Mouse (Mus musculus) neural tube, embryonic 12.5 days (tissue): ENCODE data around the gene Rnf6. TPM values are rescaled to one million over a fixed set of nuclear protein-coding genes. Genes with fewer than 3 reads are reported as not detected.
A peak's percentile ranks its signal among the peaks of the same experiment; 100 is the strongest.

ENCODE experiments used
- ATAC-seq: fragments of 200-750 bp; cut with Nextera tagmentation; 2 replicates; pipeline ENCODE4 v1.8.0; 2017; ENCODE audit warnings: low read depth, mild to moderate bottlenecking, moderate TSS enrichment, moderate library complexity; ENCODE audit not compliant: low FRiP score
- H3K27ac ChIP-seq: fragments of 300-500 bp; sonication (generic); 2 replicates; pipeline ENCODE4 v1.5.1; 2016
- H3K27me3 ChIP-seq: fragments of 300-500 bp; sonication (generic); replicated peaks from 2 replicates; pipeline ENCODE4 v1.6.1; 2016; ENCODE audit warnings: mild to moderate bottlenecking
- H3K36me3 ChIP-seq: fragments of 300-500 bp; sonication (generic); 2 replicates; pipeline ENCODE4 v1.6.1; 2016; ENCODE audit warnings: mild to moderate bottlenecking
- H3K4me1 ChIP-seq: fragments of 300-500 bp; sonication (generic); 2 replicates; pipeline ENCODE4 v1.6.1; 2016
- H3K4me2 ChIP-seq: fragments of 300-500 bp; sonication (generic); replicated peaks from 2 replicates; pipeline ENCODE4 v1.6.1; 2016; ENCODE audit warnings: mild to moderate bottlenecking
- H3K4me3 ChIP-seq: fragments of 300-500 bp; sonication (generic); 2 replicates; pipeline ENCODE4 v1.5.1; 2016
- H3K9ac ChIP-seq: fragments of 300-500 bp; sonication (generic); 2 replicates; pipeline ENCODE4 v1.6.1; 2016; ENCODE audit warnings: mild to moderate bottlenecking
- H3K9me3 ChIP-seq: fragments of 300-500 bp; sonication (generic); 2 replicates; pipeline ENCODE4 v1.6.1; 2016; ENCODE audit warnings: mild to moderate bottlenecking
- WGBS: fragments of 180-500 bp; shearing (Covaris S2); methylation state at CpG from one replicate; pipeline ENCODE4 v1.1.7; 2016; 5-methylcytosine and 5-hydroxymethylcytosine counted together
- polyA plus RNA-seq: library from polyadenylated mRNA; unstranded; fragments of >200 nt; fragmentation: Nextera tagmentation; extraction: Ambion mirVana; gene quantifications from 2 replicates; pipeline ENCODE4 v1.2.1, GENCODE M21; 2016

Rnf6 gene
- polyA plus RNA-seq, 1 experiment from 2014 or later: 26.6 TPM

GRCm38 (mm10) chr5:146245646-146246370, 24.5 kb upstream of the Rnf6 start:
- no peak overlapping the region for H3K4me3 ChIP-seq
- no peaks in the 10 kb centered on the region for H3K9me3 ChIP-seq
- H3K9ac ChIP-seq: no peak overlapping the region
- ATAC-seq: no peak
- WGBS: 96% methylated on average over 7 of the region's 7 CpGs
- peaks cover 4% of the 10 kb centered on the region; the same call in 1 of the 2 replicates for H3K36me3 ChIP-seq
- H3K27ac ChIP-seq: no peak overlapping the region
- H3K4me2 ChIP-seq: no peak overlapping the region
- no peaks in the 10 kb centered on the region for H3K27me3 ChIP-seq
- H3K4me1 ChIP-seq: no peaks in the 10 kb centered on the region

- Histone ChIP-seq H3K4me2 (no peak overlapping the region), H3K36me3 (peaks cover 4% of the 10 kb centered on the region; the same call in 1 of the 2 replicates), H3K9ac (no peak overlapping the region), H3K27ac (no peak overlapping the region), H3K4me3 (no peak overlapping the region), H3K9me3 (no peaks in the 10 kb centered on the region), H3K4me1 (no peaks in the 10 kb centered on the region), H3K27me3 (no peaks in the 10 kb centered on the region)
- WGBS: 97% methylated on average over 4 of the region's 4 CpGs
- no peak for ATAC-seq
These were observed 23.8 kb upstream of the Rnf6 start for GRCm38 (mm10) chr5:146245193-146245592.

DNA sequence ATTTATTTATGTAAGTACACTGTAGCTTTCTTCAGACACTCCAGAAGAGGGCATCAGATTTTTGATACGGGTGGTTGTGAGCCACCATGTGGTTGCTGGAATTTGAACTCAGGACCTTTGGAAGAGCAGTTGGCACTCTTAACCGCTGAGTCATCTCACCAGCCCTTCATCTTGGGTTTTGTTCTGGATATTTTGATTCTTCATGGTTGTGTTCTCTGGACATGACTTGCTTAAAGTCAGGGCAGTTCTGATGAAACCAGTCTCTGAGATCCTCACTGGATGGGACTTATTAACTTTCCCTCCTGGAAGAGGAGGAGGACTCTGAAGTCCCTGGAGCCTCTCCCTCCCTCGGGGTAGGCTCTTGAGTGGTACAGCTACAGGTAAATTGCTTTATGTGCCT, 19.8 kb upstream of the Rnf6 start:
- WGBS: 95% methylated on average over 3 of the region's 3 CpGs

DNA sequence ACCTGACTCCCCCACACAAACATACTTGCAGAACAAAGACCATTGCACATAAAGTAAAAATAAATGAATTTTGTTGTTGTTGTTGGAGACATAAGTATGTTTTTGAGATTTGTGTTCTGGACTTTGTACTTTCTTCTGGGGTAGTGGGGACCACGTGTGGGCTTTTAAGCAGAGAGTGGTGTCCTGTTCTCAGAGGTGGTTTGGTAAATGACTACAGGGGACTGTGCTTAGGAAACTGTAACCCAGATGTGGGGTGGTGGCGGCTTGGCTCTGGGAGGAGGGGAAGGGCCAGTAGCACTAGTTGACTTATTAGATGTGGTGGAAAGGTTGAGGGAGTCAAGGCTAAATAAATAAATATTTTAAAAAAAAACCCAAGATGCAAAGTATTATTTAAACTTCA, 19.4 kb upstream of the Rnf6 start:
- no peak for ATAC-seq
- WGBS: 97% methylated on average over 2 of the region's 2 CpGs

More for the DNA sequence above, 19.8 kb upstream of the Rnf6 start:
- Histone ChIP-seq H3K9me3 (no peaks in the 10 kb centered on the region), H3K4me2 (no peak overlapping the region), H3K4me3 (no peak overlapping the region), H3K27me3 (no peaks in the 10 kb centered on the region), H3K4me1 (no peaks in the 10 kb centered on the region), H3K36me3 (no peaks in the 10 kb centered on the region; the same call in 1 of the 2 replicates), H3K9ac (no peak overlapping the region), H3K27ac (no peak overlapping the region)
- no peak for ATAC-seq

GRCm38 (mm10) chr5:146238274-146238673, 16.9 kb upstream of the Rnf6 start:
- Histone ChIP-seq H3K4me2 (no peak overlapping the region), H3K4me1 (peaks cover 4% of the 10 kb centered on the region; the same call in 1 of the 2 replicates), H3K27ac (no peak overlapping the region), H3K27me3 (no peaks in the 10 kb centered on the region), H3K4me3 (no peak overlapping the region), H3K9ac (no peak overlapping the region), H3K9me3 (no peaks in the 10 kb centered on the region), H3K36me3 (no peaks in the 10 kb centered on the region; the same call in 1 of the 2 replicates)
- no peak for ATAC-seq
- 90% methylated on average over 10 of the region's 10 CpGs for WGBS

More for the DNA sequence above, 19.4 kb upstream of the Rnf6 start:
- no peak overlapping the region for H3K4me3 ChIP-seq
- H3K27ac ChIP-seq: no peak overlapping the region
- no peaks in the 10 kb centered on the region for H3K4me1 ChIP-seq
- H3K9me3 ChIP-seq: no peaks in the 10 kb centered on the region
- H3K27me3 ChIP-seq: no peaks in the 10 kb centered on the region
- H3K36me3 ChIP-seq: no peaks in the 10 kb centered on the region; the same call in 1 of the 2 replicates
- H3K4me2 ChIP-seq: no peak overlapping the region
- H3K9ac ChIP-seq: no peak overlapping the region

GRCm38 (mm10) chr5:146234336-146234735, 13.0 kb upstream of the Rnf6 start:
- Histone ChIP-seq H3K9me3 (no peaks in the 10 kb centered on the region), H3K4me1 (peaks cover 14% of the 10 kb centered on the region), H3K4me2 (no peak overlapping the region), H3K36me3 (no peaks in the 10 kb centered on the region; the same call in 1 of the 2 replicates), H3K4me3 (no peak overlapping the region), H3K27ac (no peak overlapping the region), H3K27me3 (no peaks in the 10 kb centered on the region), H3K9ac (no peak overlapping the region)
- WGBS: 89% methylated on average over 1 of the region's 1 CpGs
- no peak for ATAC-seq

DNA sequence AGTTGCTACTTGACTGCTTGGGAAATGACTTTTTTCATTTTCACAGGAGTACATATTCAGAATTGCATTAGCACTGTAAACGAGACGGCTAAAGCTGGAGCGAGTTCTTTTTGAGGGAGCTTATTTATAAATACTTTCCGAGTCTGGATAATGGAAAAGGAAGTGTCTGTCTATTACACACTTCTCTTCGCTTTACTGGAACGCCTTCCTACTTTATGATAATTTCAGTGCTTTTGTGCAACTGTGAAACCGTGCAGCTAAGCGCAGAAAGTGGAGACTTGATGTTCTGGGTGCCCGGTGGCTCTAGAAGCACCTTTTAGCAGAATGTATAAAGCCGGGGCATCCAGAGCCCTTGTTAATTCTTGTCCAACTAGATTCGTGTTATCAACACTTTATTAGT, 11.5 kb upstream of the Rnf6 start:
- no peak overlapping the region for H3K9ac ChIP-seq
- no peak overlapping the region for H3K27ac ChIP-seq
- H3K4me1 ChIP-seq: peaks cover 14% of the 10 kb centered on the region
- H3K4me3 ChIP-seq: no peak overlapping the region
- H3K27me3 ChIP-seq: no peaks in the 10 kb centered on the region
- H3K4me2 ChIP-seq: peak overlapping the region; percentile 76
- no peak for ATAC-seq
- WGBS: 77% methylated on average over 11 of the region's 11 CpGs
- H3K9me3 ChIP-seq: no peaks in the 10 kb centered on the region
- H3K36me3 ChIP-seq: no peaks in the 10 kb centered on the region; the same call in 1 of the 2 replicates

DNA sequence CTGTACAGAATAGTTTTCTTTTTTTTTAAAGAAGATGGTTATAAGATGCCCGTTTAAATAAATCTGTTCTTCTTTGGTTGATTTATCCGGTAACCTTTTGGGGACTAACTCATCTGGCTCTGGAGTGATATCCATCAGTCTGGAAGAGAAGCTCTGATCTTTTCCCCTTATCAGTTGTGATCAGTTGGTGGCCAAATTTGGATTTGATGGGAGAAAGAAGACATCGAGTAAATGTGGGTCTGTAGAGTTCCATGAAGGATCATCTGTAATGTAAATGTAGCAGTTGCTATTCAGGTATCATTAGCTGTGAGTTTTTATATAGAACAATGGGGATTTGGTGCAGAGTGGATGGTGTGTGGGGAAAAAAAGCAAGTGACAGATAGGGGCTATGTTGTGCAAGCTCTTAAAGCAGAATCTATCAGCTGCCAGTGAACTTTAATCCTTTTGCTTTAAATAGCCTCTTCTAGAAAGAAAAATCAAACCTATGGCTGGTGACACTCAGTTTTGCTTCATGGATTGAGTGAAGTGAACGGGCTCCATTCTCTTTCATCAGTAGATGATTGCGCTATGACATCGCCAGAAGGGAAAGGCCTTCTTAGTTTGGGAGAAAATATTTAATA, 10.8 kb upstream of the Rnf6 start:
- peaks cover 14% of the 10 kb centered on the region for H3K4me1 ChIP-seq
- WGBS: 43% methylated on average over 6 of the region's 6 CpGs
- H3K4me2 ChIP-seq: peak overlapping the region; percentile 76
- no peaks in the 10 kb centered on the region for H3K9me3 ChIP-seq
- H3K36me3 ChIP-seq: no peaks in the 10 kb centered on the region; the same call in 1 of the 2 replicates
- no peak overlapping the region for H3K27ac ChIP-seq
- peak overlapping the region; percentile 96 for H3K4me3 ChIP-seq
- no peaks in the 10 kb centered on the region for H3K27me3 ChIP-seq
- peak overlapping the region; percentile 95 for H3K9ac ChIP-seq
- ATAC-seq: no peak

DNA sequence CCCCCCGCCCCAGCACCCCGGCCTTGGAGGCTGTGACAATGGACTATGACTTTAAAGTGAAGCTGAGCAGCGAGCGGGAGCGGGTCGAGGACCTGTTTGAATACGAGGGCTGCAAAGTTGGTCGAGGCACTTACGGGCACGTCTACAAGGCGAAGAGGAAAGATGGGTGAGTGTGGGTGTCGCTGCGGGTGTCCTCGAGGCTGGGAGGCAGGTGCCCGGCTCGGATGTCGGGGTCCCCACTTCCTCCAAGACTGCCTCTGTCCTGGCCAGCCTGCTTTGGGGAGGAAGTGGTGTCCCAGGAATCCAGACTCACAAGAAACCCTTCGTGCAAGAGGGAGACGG, 10.3 kb upstream of the Rnf6 start:
- under 1% methylated on average over 19 of the region's 19 CpGs for WGBS
- H3K9me3 ChIP-seq: no peaks in the 10 kb centered on the region
- peak overlapping the region; percentile 91; the same call in 1 of the 2 replicates for H3K27ac ChIP-seq
- peak overlapping the region; percentile 95 for H3K9ac ChIP-seq
- no peaks in the 10 kb centered on the region for H3K27me3 ChIP-seq
- peak overlapping the region; percentile 76 for H3K4me2 ChIP-seq
- H3K4me1 ChIP-seq: peaks cover 14% of the 10 kb centered on the region
- no peaks in the 10 kb centered on the region for H3K36me3 ChIP-seq
- H3K4me3 ChIP-seq: peak overlapping the region; percentile 96
- peak; percentile 46; the same call in 1 of the 2 replicates for ATAC-seq

DNA sequence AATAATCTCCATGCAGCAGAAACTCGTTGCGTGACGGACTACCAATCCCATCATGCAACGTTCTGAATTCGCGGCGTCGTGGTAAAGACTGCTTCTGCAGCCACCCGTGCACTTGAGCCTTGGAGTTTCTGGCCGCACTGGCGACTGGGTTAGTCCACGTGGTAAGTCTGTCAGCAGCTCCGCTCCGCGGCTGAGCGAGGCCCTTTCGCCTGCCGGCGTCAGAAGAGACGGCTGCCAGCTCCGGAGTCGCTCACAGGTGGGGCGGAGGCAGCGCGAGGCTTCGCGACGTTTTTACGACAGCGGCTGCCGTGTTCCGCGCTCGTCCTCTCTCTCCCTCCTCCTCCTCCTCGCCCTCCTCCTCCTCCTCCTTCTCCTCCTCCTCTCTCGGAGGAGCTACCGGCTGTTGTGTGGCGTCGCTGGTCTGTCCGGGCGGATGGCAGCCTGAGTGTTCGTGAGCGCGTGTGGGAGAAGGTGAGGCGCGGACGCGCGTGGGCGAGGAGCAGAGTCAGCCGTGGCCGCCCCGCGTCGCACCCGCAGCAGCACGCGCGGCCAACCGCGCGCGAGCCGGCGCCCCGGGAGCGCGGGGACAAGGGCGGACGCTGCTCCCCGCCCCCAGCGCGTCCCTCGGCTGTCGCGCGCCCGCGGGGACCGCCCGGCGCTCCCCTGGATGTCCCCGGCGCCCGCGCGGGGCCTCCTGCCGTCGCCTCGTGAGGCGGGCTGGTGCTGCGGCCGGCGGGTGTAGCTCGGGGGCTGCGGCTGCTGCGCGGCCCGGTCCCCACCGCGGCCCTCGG, 9.7 kb upstream of the Rnf6 start, which contains the start of gene Cdk8:
TSS of gene Cdk8 (plus strand) at position 367 of the 791 bp plus-strand sequence.
- H3K27ac ChIP-seq: peak within 1 kb of the TSS; percentile 91
- peak; percentile 90 for ATAC-seq
- peak within 1 kb of the TSS; percentile 76 for H3K4me2 ChIP-seq
- peaks cover 14% of the 10 kb centered on the region for H3K4me1 ChIP-seq
- H3K27me3 ChIP-seq: no peaks in the 10 kb centered on the region
- 0% methylated on average over 90 of the region's 102 CpGs for WGBS
- H3K36me3 ChIP-seq: no peaks in the 10 kb centered on the region
- peak within 1 kb of the TSS; percentile 95 for H3K9ac ChIP-seq
- peak within 1 kb of the TSS; percentile 96 for H3K4me3 ChIP-seq
- H3K9me3 ChIP-seq: no peaks in the 10 kb centered on the region

- Histone ChIP-seq H3K27me3 (no peaks in the 10 kb centered on the region), H3K9me3 (no peaks in the 10 kb centered on the region), H3K27ac (no peak overlapping the region), H3K36me3 (no peaks in the 10 kb centered on the region), H3K4me2 (peak overlapping the region; percentile 76), H3K4me3 (peak overlapping the region; percentile 96), H3K4me1 (peaks cover 14% of the 10 kb centered on the region), H3K9ac (peak overlapping the region; percentile 95)
- WGBS: 59% methylated on average over 17 of the region's 17 CpGs
- ATAC-seq: no peak
These were observed 8.7 kb upstream of the Rnf6 start for GRCm38 (mm10) chr5:146229869-146230650.
